ENCODE assay signal across 8 mouse cellular contexts in genomic region chr1:90205223-90205622, GRCm38 (mm10). TPM values are rescaled to one million over a fixed set of nuclear protein-coding genes. Genes with fewer than 3 reads are reported as not detected.
A peak's percentile ranks its signal among the peaks of the same experiment; 100 is the strongest.
DNase-seq lines count a peak whose midpoint lies in the region; ATAC-seq and TF ChIP-seq lines count a peak whose summit lies in the region.

No protein-coding gene starts in this region.

- no peaks in the 10 kb centered on the region; the same call in 1 of the 2 replicates for H3K27me3 ChIP-seq in cerebellum, adult 2 months (ENCODE audit: control insufficient read depth, insufficient read depth, low read length)
- peaks cover 32% of the 10 kb centered on the region for H3K27me3 ChIP-seq in heart, embryonic 10.5 days (ENCODE audit: insufficient read depth, poor library complexity, severe bottlenecking)
- H3K27me3 ChIP-seq in kidney, embryonic 15.5 days, result peaks cover 16% of the 10 kb centered on the region; the same call in 1 of the 2 replicates
- peaks cover 80% of the 10 kb centered on the region for H3K27me3 ChIP-seq in liver, embryonic 12.5 days (replicated peaks)
- H3K27me3 ChIP-seq in neural tube, embryonic 13.5 days, result peaks cover 16% of the 10 kb centered on the region

- H3K4me1 ChIP-seq in cerebellum, adult 2 months (ENCODE audit: control insufficient read depth, insufficient read depth, low read length), result peaks cover 26% of the 10 kb centered on the region
- H3K4me1 ChIP-seq in heart, embryonic 10.5 days, result peaks cover 68% of the 10 kb centered on the region
- peaks cover 75% of the 10 kb centered on the region for H3K4me1 ChIP-seq in kidney, embryonic 15.5 days
- H3K4me1 ChIP-seq in liver, embryonic 12.5 days, result 0 out of 2 replicates have a peak, but pooled peaks cover 3% of the 10 kb centered on the region
- H3K4me1 ChIP-seq in neural tube, embryonic 13.5 days (replicated peaks), result peaks cover 88% of the 10 kb centered on the region

- H3K9ac ChIP-seq in kidney, embryonic 15.5 days, result peak overlapping the region; percentile 73
- peak overlapping the region; percentile 51 for H3K9ac ChIP-seq in liver, embryonic 12.5 days
- H3K9ac ChIP-seq in neural tube, embryonic 13.5 days, result peak overlapping the region; percentile 81

- WGBS in cerebellum, adult 2 months, result 29% methylated on average over 6 of the region's 6 CpGs
- WGBS in heart, embryonic 10.5 days, result 16% methylated on average over 6 of the region's 6 CpGs
- 2% methylated on average over 6 of the region's 6 CpGs for WGBS in kidney, embryonic 15.5 days
- 17% methylated on average over 6 of the region's 6 CpGs for WGBS in liver, embryonic 12.5 days (ENCODE audit: insufficient replicate concordance)
- WGBS in neural tube, embryonic 13.5 days, result 1% methylated on average over 6 of the region's 6 CpGs

- H3K4me2 ChIP-seq in kidney, embryonic 15.5 days, result peak overlapping the region; percentile 59
- peak overlapping the region; percentile 2; the same call in 1 of the 2 replicates for H3K4me2 ChIP-seq in liver, embryonic 12.5 days
- H3K4me2 ChIP-seq in neural tube, embryonic 13.5 days, result peak overlapping the region; percentile 65

- H3K4me3 ChIP-seq in cerebellum, adult 2 months (replicated peaks; ENCODE audit: insufficient read depth, low read depth, low read length), result peak overlapping the region; percentile 5
- H3K4me3 ChIP-seq in heart, embryonic 10.5 days, result peak overlapping the region; percentile 67
- peak overlapping the region; percentile 60 for H3K4me3 ChIP-seq in kidney, embryonic 15.5 days (replicated peaks)
- peak overlapping the region; percentile 45 for H3K4me3 ChIP-seq in liver, embryonic 12.5 days
- H3K4me3 ChIP-seq in neural tube, embryonic 13.5 days, result peak overlapping the region; percentile 58

- peak in 1 of 2 experiments; percentile 26 for DNase-seq in cerebellum, adult 2 months
- DNase-seq in cerebellum, postnatal 36 days, result no peak
- DNase-seq in embryo, embryonic 11 days, result peak; percentile 87
- peak; percentile 84 for DNase-seq in heart, embryonic 10.5 days (ENCODE audit: low spot score)
- no peak for DNase-seq in thymus, postnatal 25 days

- TF ChIP-seq CTCF in cerebellum, adult 2 months (IDR thresholded peaks at IDR 0.05; ENCODE audit: borderline replicate concordance, insufficient read depth, low read depth, low read length), result no peak

- ATAC-seq in kidney, embryonic 15.5 days (replicated peaks; ENCODE audit: low FRiP score), result peak; percentile 44; the same call in 1 of the 2 replicates
- no peak for ATAC-seq in liver, embryonic 12.5 days
- peak; percentile 62; the same call in 1 of the 2 replicates for ATAC-seq in neural tube, embryonic 13.5 days (ENCODE audit: low read depth)

- H3K27ac ChIP-seq in cerebellum, adult 2 months (ENCODE audit: insufficient read depth, low read length), result no peak overlapping the region
- peak overlapping the region; percentile 85 for H3K27ac ChIP-seq in heart, embryonic 10.5 days
- peak overlapping the region; percentile 80 for H3K27ac ChIP-seq in kidney, embryonic 15.5 days
- peak overlapping the region; percentile 39; the same call in 1 of the 2 replicates for H3K27ac ChIP-seq in liver, embryonic 12.5 days
- peak overlapping the region; percentile 85 for H3K27ac ChIP-seq in neural tube, embryonic 13.5 days (replicated peaks)

- no peaks in the 10 kb centered on the region for H3K9me3 ChIP-seq in heart, embryonic 10.5 days
- H3K9me3 ChIP-seq in kidney, embryonic 15.5 days (replicated peaks), result no peaks in the 10 kb centered on the region
- no peaks in the 10 kb centered on the region for H3K9me3 ChIP-seq in liver, embryonic 12.5 days (replicated peaks)
- no peaks in the 10 kb centered on the region for H3K9me3 ChIP-seq in neural tube, embryonic 13.5 days

- no peak for TF ChIP-seq POLR2A in cerebellum, adult 2 months (IDR thresholded peaks at IDR 0.05; ENCODE audit: borderline replicate concordance, insufficient read depth, low read length)

- no peaks in the 10 kb centered on the region for H3K36me3 ChIP-seq in heart, embryonic 10.5 days
- H3K36me3 ChIP-seq in kidney, embryonic 15.5 days, result peaks cover 5% of the 10 kb centered on the region; the same call in 1 of the 2 replicates
- no peaks in the 10 kb centered on the region for H3K36me3 ChIP-seq in liver, embryonic 12.5 days
- H3K36me3 ChIP-seq in neural tube, embryonic 13.5 days, result no peaks in the 10 kb centered on the region

RNA-seq across cellular contexts. Expression of gene Ackr3, which starts 1.4 kb away (rescaled TPM):
- polyA plus RNA-seq in cerebellum, adult 2 months (2012; rRNA removed), result 16.0 and 17.3 TPM in 2 replicates
- 24.7 and 25.5 TPM in 2 replicates for polyA plus RNA-seq in heart, embryonic 10.5 days (2016; fragmentation: Nextera tagmentation; extraction: Ambion mirVana)
- polyA plus RNA-seq in kidney, embryonic 15.5 days (2015; fragmentation: Nextera tagmentation; extraction: Ambion mirVana), result 42.9 and 46.8 TPM in 2 replicates
- polyA plus RNA-seq in liver, embryonic 12.5 days (2016; fragmentation: Nextera tagmentation; extraction: Ambion mirVana), result 9.0 and 10.4 TPM in 2 replicates
- 16.7 and 17.1 TPM in 2 replicates for polyA plus RNA-seq in neural tube, embryonic 13.5 days (2015; fragmentation: Nextera tagmentation; extraction: Ambion mirVana)

RNA-seq across cellular contexts. Expression of gene Iqca, which starts 52.0 kb away (rescaled TPM):
- 0.29 and 1.1 TPM in 2 replicates for polyA plus RNA-seq in cerebellum, adult 2 months (2012; rRNA removed)
- polyA plus RNA-seq in heart, embryonic 10.5 days (2016; fragmentation: Nextera tagmentation; extraction: Ambion mirVana), result 0.11 and 0.16 TPM in 2 replicates
- 0.14 and 0.17 TPM in 2 replicates for polyA plus RNA-seq in kidney, embryonic 15.5 days (2015; fragmentation: Nextera tagmentation; extraction: Ambion mirVana)
- 0.11 and 0.28 TPM in 2 replicates for polyA plus RNA-seq in liver, embryonic 12.5 days (2016; fragmentation: Nextera tagmentation; extraction: Ambion mirVana)
- polyA plus RNA-seq in neural tube, embryonic 13.5 days (2015; fragmentation: Nextera tagmentation; extraction: Ambion mirVana), result not detected in 2 replicates

Comparison
In these comparisons a context has a peak if more than half of its experiments do, and no peak if none do; other contexts are left out.
1. DNase-seq: peak in embryo, embryonic 11 days (single experiment) and heart, embryonic 10.5 days (single experiment); none in cerebellum, postnatal 36 days (0 of 2) and thymus, postnatal 25 days (single experiment).
2. H3K4me3 ChIP-seq: peak in every context shown above with its lines; median percentile 67 in heart, embryonic 10.5 days; 60 in kidney, embryonic 15.5 days; 58 in neural tube, embryonic 13.5 days; 45 in liver, embryonic 12.5 days; 5 in cerebellum, adult 2 months.
3. H3K4me2 ChIP-seq: peak in every context shown above with its lines; median percentile 65 in neural tube, embryonic 13.5 days; 59 in kidney, embryonic 15.5 days; 2 in liver, embryonic 12.5 days.
4. Peak in every context shown above with its lines, with median percentiles within 50 percentile points of each other: H3K9ac ChIP-seq.